Mouse (Mus musculus): Measurements from ENCODE around the gene Dkkl1.
A peak's percentile ranks its signal among the peaks of the same experiment; 100 is the strongest.

The Dkkl1 gene

GRCm38 (mm10) chr7:45163735-45164490 lies 48.0 kb downstream of the Dkkl1 start, which contains the start of gene Slc17a7:
TSS of gene Slc17a7 (plus strand) at chr7:45163949.
- DNase-seq: peak; percentile 31

DNA sequence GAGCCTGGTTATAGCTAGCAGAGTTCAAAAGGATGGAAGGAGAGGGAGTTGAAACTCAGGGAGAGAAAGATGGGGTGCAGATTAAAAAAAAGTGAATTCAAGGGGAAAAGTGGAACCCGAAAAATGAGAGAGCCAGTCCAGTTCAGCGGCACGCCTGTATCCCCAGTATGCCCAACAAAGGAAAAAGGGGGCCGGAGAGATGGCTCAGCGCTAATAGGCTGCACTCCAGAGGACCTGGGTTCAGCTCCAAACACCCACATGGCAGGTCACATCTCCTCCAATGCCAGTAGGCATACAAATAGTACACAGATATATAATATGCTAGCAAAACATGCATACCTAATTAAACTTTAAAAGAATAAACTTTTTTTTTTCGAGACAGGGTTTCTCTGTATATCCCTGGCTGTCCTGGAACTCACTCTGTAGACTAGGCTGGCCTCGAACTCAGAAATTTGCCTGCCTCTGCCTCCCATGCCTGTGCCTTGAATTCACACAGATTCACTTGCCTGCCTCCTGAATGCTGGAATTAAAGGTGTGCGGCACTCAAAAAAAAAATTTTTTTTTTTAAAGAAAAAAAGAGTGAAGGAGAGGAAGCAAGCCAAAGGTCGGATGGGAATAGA lies 48.8 kb downstream of the Dkkl1 start:
- DNase-seq: no peak

DNA sequence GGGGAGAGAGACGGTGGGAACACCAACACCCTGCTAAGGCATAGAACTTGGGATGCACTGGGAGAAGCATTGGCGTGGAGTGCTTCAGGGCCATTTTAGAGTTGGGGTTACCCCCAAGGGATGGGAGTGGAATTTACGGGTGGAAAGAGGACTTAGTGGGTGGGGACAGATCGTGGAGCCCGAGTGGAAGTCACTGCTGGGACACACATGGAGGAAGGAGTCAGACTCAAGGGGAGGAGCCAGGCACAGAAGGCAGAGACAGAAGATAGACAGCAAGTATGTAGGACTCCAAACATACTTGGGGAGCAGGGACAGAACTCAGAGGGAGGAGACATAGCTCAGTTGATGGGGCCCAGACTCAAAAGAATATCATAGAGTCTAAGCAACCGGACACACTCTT lies 49.4 kb downstream of the Dkkl1 start:
- DNase-seq: no peak

DNA sequence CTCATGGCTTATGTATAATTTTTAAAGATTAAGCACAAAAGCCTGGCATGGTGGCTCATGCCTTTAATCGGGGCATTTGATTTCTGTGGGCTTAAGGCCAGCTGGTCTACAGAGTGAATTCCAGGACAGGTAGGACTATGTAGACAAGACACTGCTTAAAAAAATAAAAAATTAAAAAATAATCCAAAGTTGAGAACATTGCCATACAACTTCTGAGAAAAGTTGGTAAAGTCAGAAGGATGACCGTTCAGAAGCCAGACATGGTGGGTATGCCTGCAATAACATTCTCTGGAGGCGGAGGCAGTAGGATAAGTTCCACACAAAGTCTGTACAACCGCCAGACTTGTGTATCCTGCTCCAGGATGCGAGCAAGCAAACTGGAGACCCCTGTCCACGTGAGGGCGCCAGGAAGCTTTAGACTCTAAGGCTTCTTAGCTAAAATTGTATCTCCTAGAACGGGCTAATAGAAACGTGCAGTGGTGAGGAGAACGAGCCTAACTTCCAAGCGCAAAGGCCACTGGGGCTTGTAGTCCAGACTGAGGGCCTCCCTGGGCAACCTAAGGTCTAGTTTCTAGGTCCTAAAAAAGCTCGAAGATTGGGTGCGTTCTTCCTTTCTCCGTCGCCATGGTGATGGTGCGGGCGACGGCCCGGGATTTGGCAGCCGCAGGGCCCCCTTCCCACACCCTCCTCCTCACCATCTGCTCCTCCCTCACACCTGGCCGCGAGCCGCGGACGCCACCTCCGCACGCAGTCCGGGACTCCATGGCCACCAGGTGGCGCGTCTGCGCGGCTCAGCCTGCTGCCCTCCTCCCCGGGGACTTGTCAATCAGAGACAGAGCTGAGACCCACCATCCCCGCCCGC lies 50.1 kb downstream of the Dkkl1 start:
- DNase-seq: peak; percentile 94

DNA sequence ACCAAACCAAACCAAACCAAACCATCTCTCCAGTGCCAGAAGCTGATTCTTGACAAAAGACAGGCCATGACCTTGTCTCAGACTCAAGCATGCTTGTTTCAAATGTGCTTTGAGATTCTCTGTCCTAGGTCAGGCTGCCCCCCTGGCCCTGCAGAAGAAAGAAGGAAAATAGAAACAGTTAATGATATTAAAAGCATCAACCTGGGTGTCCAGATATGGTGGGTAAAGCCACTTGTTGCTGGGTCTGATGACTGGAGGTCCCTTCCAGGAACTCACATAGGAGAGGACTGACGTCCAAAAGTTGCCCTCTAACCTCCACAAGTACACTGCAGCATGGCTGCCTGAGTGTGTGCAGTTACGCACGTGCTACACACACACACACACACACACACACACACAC lies 51.1 kb downstream of the Dkkl1 start:
- no peak for DNase-seq

DNA sequence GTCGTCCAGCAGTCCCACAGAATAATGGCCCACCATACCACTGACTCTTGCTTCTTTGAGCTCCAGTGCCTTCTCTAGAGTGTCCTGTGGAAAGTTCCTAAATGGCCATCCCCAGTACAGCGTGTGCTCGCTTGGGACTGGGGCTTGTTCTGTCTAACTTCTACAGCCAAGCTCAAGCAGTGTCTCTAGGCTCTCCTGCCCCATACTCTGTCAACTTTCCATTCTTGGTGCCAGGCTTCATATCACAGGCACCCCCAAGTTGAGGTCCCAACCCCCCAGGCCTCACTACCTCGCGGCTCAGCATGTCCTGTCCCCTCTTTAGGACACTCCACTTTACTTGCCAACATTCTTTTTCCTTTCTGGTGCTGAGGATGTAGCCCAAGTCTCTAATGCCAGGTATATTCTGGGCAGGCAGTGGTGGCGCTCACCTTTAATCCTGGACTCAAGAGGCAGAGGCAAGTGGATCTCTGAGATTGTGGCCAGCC lies 51.6 kb downstream of the Dkkl1 start:
- DNase-seq: no peak

DNA sequence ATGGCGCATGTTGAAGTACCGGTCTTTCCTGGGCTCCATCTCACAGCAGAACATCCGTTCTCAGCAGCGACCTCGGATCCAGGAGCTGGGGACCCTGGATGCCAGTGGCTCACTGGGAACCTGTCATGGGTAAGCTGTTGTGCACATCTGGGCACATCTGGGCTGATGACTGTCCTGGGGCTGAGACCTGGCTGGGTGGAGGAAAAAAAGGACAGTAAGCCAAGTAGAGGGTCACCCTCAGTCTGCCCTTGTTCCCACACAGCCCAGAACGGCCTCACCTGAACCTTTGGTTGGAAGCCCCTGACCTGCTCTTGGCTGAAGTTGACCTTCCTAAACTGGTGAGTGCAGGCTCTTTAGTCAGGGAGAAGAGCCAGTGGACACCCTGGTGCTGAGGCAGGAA lies 53.0 kb downstream of the Dkkl1 start:
- DNase-seq: no peak
